Mouse (Mus musculus): ENCODE results near the gene Olfr1392.
"Not testable (repeated sequence)": the region's sequence is repeated elsewhere in the genome, so short reads cannot be mapped to it uniquely, and the experiment has no call there.

Olfr1392 gene

GRCm38 (mm10) chr11:49284982-49285381, at the start of gene Olfr1392:
Gene Olfr1392, plus strand, starts transcription at chr11:49285282.
- DNase-seq (ENCODE audit: low read depth, low spot score): not testable (repeated sequence)

- no peak for DNase-seq (ENCODE audit: low read depth, low spot score)
These were observed 49.4 kb upstream of the Olfr1392 start for GRCm38 (mm10) chr11:49235459-49236207.

- DNase-seq (ENCODE audit: low read depth, low spot score): no peak
These were observed 48.2 kb upstream of the Olfr1392 start for GRCm38 (mm10) chr11:49236891-49237290.

GRCm38 (mm10) chr11:49237532-49237931, 47.5 kb upstream of the Olfr1392 start:
- DNase-seq (ENCODE audit: low read depth, low spot score): no peak

GRCm38 (mm10) chr11:49240310-49240709, 44.8 kb upstream of the Olfr1392 start:
- DNase-seq (ENCODE audit: low read depth, low spot score): no peak

GRCm38 (mm10) chr11:49240874-49241273, 44.2 kb upstream of the Olfr1392 start:
- no peak for DNase-seq (ENCODE audit: low read depth, low spot score)

GRCm38 (mm10) chr11:49241471-49241870, 43.6 kb upstream of the Olfr1392 start:
- DNase-seq (ENCODE audit: low read depth, low spot score): no peak

GRCm38 (mm10) chr11:49242944-49243626, 42.0 kb upstream of the Olfr1392 start:
- DNase-seq (ENCODE audit: low read depth, low spot score): no peak

- DNase-seq (ENCODE audit: low read depth, low spot score): peak; percentile 99
These were observed 41.1 kb upstream of the Olfr1392 start, which contains the start of gene Mgat1 for GRCm38 (mm10) chr11:49243727-49244594. Gene Mgat1, plus strand, starts transcription at chr11:49244191.

GRCm38 (mm10) chr11:49244595-49244930, 40.5 kb upstream of the Olfr1392 start:
- DNase-seq (ENCODE audit: low read depth, low spot score): no peak

- no peak for DNase-seq (ENCODE audit: low read depth, low spot score)
These were observed 39.9 kb upstream of the Olfr1392 start for GRCm38 (mm10) chr11:49245176-49245575.

GRCm38 (mm10) chr11:49245634-49246415, 39.3 kb upstream of the Olfr1392 start:
- DNase-seq (ENCODE audit: low read depth, low spot score): no peak

- DNase-seq (ENCODE audit: low read depth, low spot score): no peak
These were observed 38.6 kb upstream of the Olfr1392 start for GRCm38 (mm10) chr11:49246523-49246922.

- DNase-seq (ENCODE audit: low read depth, low spot score): no peak
These were observed 37.8 kb upstream of the Olfr1392 start for GRCm38 (mm10) chr11:49247255-49247654.

GRCm38 (mm10) chr11:49248226-49248973, 36.7 kb upstream of the Olfr1392 start:
- no peak for DNase-seq (ENCODE audit: low read depth, low spot score)

GRCm38 (mm10) chr11:49248974-49249700, 35.9 kb upstream of the Olfr1392 start:
- DNase-seq (ENCODE audit: low read depth, low spot score): no peak

GRCm38 (mm10) chr11:49249811-49250421, 35.2 kb upstream of the Olfr1392 start:
- no peak for DNase-seq (ENCODE audit: low read depth, low spot score)

- DNase-seq (ENCODE audit: low read depth, low spot score): no peak
These were observed 34.4 kb upstream of the Olfr1392 start for GRCm38 (mm10) chr11:49250422-49251379.
